Mouse (Mus musculus): Measurements from ENCODE around the gene Bak1. TPM values are rescaled to one million over a fixed set of nuclear protein-coding genes. Genes with fewer than 3 reads are reported as not detected.

The Bak1 gene
- total and polyA plus RNA-seq, 3 experiments: 15.0 to 35.0 (median 16.9) TPM

- peaks cover 4% of the 10 kb centered on the region for H3K4me1 ChIP-seq (ENCODE audit: control insufficient read depth, insufficient read depth, low read length)
- H3K27me3 ChIP-seq (ENCODE audit: control insufficient read depth, insufficient read depth, low read length): no peaks in the 10 kb centered on the region
- TF ChIP-seq POLR2A (IDR thresholded peaks at IDR 0.05; ENCODE audit: insufficient read depth, low read depth, low read length): no peak
- no peak for TF ChIP-seq CTCF (IDR thresholded peaks at IDR 0.05)
- no peak for TF ChIP-seq EP300 (IDR thresholded peaks at IDR 0.05; ENCODE audit: insufficient read depth, low read depth, low read length)
- 64% methylated on average over 12 of the region's 12 CpGs for WGBS
- no peak overlapping the region for H3K4me3 ChIP-seq
- no peak overlapping the region for H3K9ac ChIP-seq (ENCODE audit: low read depth, low read length)
- DNase-seq: no peak
- intact Hi-C loops (cut with DNase I): no loop called here
- H3K36me3 ChIP-seq (ENCODE audit: control insufficient read depth, insufficient read depth, low read length): no peaks in the 10 kb centered on the region
- no peak overlapping the region for H3K27ac ChIP-seq
- no peaks in the 10 kb centered on the region for H3K79me2 ChIP-seq (replicated peaks; ENCODE audit: control insufficient read depth, insufficient read depth, low read length)
Measured at GRCm38 (mm10) chr17:26999996-27000395, 28.8 kb downstream of the Bak1 start.

DNA sequence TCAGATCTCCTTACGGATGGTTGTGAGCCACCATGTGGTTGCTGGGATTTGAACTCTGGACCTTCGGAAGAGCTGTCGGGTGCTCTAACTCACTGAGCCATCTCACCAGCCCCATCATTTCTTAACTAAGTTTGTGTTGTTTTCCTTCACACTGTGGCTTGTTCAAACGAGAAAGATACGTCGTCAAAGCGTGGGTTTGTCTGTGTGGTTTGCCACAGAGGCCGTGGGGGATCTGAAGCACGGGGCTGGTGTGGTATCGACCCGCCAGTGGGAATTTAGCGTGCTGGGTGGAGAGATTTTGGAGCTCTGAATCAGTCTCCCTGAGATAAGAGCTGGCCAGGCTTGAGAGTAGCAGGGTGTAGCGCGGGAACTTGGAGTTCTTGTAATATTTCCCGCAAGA is 30.5 kb downstream of the Bak1 start:
- Histone ChIP-seq H3K9ac (ENCODE audit: low read depth, low read length) (no peak overlapping the region), H3K36me3 (ENCODE audit: control insufficient read depth, insufficient read depth, low read length) (no peaks in the 10 kb centered on the region), H3K27ac (no peak overlapping the region), H3K27me3 (ENCODE audit: control insufficient read depth, insufficient read depth, low read length) (no peaks in the 10 kb centered on the region), H3K79me2 (replicated peaks; ENCODE audit: control insufficient read depth, insufficient read depth, low read length) (no peaks in the 10 kb centered on the region), H3K4me3 (no peak overlapping the region), H3K4me1 (ENCODE audit: control insufficient read depth, insufficient read depth, low read length) (peaks cover 9% of the 10 kb centered on the region)
- WGBS: 59% methylated on average over 15 of the region's 15 CpGs
- TF ChIP-seq CTCF (IDR thresholded peaks at IDR 0.05): no peak
- TF ChIP-seq POLR2A (IDR thresholded peaks at IDR 0.05; ENCODE audit: insufficient read depth, low read depth, low read length): no peak
- TF ChIP-seq EP300 (IDR thresholded peaks at IDR 0.05; ENCODE audit: insufficient read depth, low read depth, low read length): no peak
- intact Hi-C loops (cut with DNase I): no loop called here
- DNase-seq: no peak

DNA sequence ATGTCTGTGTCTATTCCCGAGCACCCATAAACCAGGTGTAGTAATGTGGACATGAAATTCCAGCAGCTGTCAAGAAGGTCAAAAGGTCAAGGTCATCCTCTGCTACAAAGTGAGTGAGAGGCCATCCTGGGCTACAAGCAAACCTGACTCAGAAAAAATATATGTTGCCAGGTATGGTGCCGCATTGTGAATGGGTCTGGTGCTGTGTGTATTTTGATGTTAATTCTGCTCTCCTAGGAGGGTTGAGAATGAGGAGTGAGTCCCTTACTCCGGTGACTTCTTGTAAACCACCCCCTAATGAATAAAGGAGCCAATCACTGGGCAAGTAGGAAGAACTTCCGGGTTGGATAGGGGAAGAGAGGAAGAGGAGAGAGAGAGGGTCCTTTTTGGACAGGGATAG is 31.1 kb downstream of the Bak1 start:
- DNase-seq: no peak
- TF ChIP-seq POLR2A (IDR thresholded peaks at IDR 0.05; ENCODE audit: insufficient read depth, low read depth, low read length) (no peak), EP300 (IDR thresholded peaks at IDR 0.05; ENCODE audit: insufficient read depth, low read depth, low read length) (no peak), CTCF (IDR thresholded peaks at IDR 0.05) (no peak)
- Histone ChIP-seq H3K36me3 (ENCODE audit: control insufficient read depth, insufficient read depth, low read length) (no peaks in the 10 kb centered on the region), H3K4me1 (ENCODE audit: control insufficient read depth, insufficient read depth, low read length) (peaks cover 9% of the 10 kb centered on the region), H3K27ac (no peak overlapping the region), H3K27me3 (ENCODE audit: control insufficient read depth, insufficient read depth, low read length) (no peaks in the 10 kb centered on the region), H3K79me2 (replicated peaks; ENCODE audit: control insufficient read depth, insufficient read depth, low read length) (no peaks in the 10 kb centered on the region), H3K4me3 (no peak overlapping the region), H3K9ac (ENCODE audit: low read depth, low read length) (no peak overlapping the region)
- intact Hi-C loops (cut with DNase I): no loop called here
- WGBS: 74% methylated on average over 4 of the region's 4 CpGs

- Histone ChIP-seq H3K27ac (no peak overlapping the region), H3K9ac (ENCODE audit: low read depth, low read length) (no peak overlapping the region), H3K36me3 (ENCODE audit: control insufficient read depth, insufficient read depth, low read length) (no peaks in the 10 kb centered on the region), H3K4me3 (no peak overlapping the region), H3K79me2 (replicated peaks; ENCODE audit: control insufficient read depth, insufficient read depth, low read length) (no peaks in the 10 kb centered on the region), H3K27me3 (ENCODE audit: control insufficient read depth, insufficient read depth, low read length) (no peaks in the 10 kb centered on the region), H3K4me1 (ENCODE audit: control insufficient read depth, insufficient read depth, low read length) (peaks cover 9% of the 10 kb centered on the region)
- 47% methylated on average over 8 of the region's 8 CpGs for WGBS
- intact Hi-C loops (cut with DNase I): no loop called here
- no peak for DNase-seq
- no peak for TF ChIP-seq CTCF (IDR thresholded peaks at IDR 0.05)
- no peak for TF ChIP-seq POLR2A (IDR thresholded peaks at IDR 0.05; ENCODE audit: insufficient read depth, low read depth, low read length)
- TF ChIP-seq EP300 (IDR thresholded peaks at IDR 0.05; ENCODE audit: insufficient read depth, low read depth, low read length): no peak
Measured at GRCm38 (mm10) chr17:26995562-26995961, 33.2 kb downstream of the Bak1 start.

DNA sequence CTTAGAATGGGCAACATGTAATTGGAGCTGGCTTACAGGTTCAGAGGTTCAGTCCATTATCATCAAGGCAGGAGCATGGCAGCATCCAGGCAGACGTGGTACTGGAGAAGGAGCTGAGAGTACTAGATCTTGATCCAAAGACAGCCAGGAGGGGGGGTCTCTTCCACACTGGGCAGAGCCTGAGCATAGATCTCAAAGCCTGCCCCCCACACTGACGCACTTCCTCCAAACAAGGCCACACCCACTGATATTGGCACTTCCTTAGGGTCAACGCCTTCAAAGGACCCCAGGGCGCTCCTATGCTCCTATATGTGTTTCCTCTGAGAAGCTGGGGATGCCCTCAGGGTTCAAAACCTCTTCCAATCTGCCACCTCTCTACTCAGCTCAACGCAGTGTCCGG is 33.8 kb downstream of the Bak1 start:
- Histone ChIP-seq H3K27me3 (ENCODE audit: control insufficient read depth, insufficient read depth, low read length) (no peaks in the 10 kb centered on the region), H3K4me1 (ENCODE audit: control insufficient read depth, insufficient read depth, low read length) (peaks cover 9% of the 10 kb centered on the region), H3K79me2 (replicated peaks; ENCODE audit: control insufficient read depth, insufficient read depth, low read length) (no peaks in the 10 kb centered on the region), H3K27ac (peak overlapping the region; percentile 43; the same call in 1 of the 2 replicates), H3K4me3 (no peak overlapping the region), H3K9ac (ENCODE audit: low read depth, low read length) (no peak overlapping the region), H3K36me3 (ENCODE audit: control insufficient read depth, insufficient read depth, low read length) (no peaks in the 10 kb centered on the region)
- 65% methylated on average over 6 of the region's 6 CpGs for WGBS
- no peak for DNase-seq
- intact Hi-C loops (cut with DNase I): no loop called here
- TF ChIP-seq POLR2A (IDR thresholded peaks at IDR 0.05; ENCODE audit: insufficient read depth, low read depth, low read length): no peak
- TF ChIP-seq CTCF (IDR thresholded peaks at IDR 0.05): no peak

DNA sequence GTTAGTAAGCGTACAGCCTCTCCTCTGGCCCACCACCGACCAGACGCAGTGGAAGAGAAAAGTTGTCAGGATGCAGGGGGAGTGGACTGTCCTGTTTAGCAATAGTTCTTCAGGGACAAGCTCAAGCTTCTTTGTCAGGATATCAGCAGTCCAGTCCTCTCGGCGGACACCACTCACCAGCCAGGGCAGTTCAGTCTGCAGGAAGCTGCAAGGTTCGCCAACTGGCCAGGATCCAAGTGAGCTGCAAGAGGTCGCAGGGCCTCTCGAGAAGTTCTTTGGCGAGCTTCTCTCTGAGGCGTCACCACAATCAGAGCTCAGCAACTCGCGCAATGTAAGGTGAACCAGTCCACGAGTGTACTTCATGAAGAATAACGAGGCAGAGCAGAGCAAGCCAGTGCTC is 34.4 kb downstream of the Bak1 start:
- 11% methylated on average over 14 of the region's 14 CpGs for WGBS
- DNase-seq: peak; percentile 75 to 80

More for the DNA sequence above, 34.4 kb downstream of the Bak1 start:
- TF ChIP-seq CTCF (IDR thresholded peaks at IDR 0.05) (no peak), EP300 (IDR thresholded peaks at IDR 0.05; ENCODE audit: insufficient read depth, low read depth, low read length) (no peak), POLR2A (IDR thresholded peaks at IDR 0.05; ENCODE audit: insufficient read depth, low read depth, low read length) (no peak)
- intact Hi-C loops (cut with DNase I): no loop called here
- peak overlapping the region; percentile 43 for H3K27ac ChIP-seq
- no peak overlapping the region for H3K9ac ChIP-seq (ENCODE audit: low read depth, low read length)
- H3K4me1 ChIP-seq (ENCODE audit: control insufficient read depth, insufficient read depth, low read length): peaks cover 9% of the 10 kb centered on the region
- no peaks in the 10 kb centered on the region for H3K79me2 ChIP-seq (replicated peaks; ENCODE audit: control insufficient read depth, insufficient read depth, low read length)
- H3K36me3 ChIP-seq (ENCODE audit: control insufficient read depth, insufficient read depth, low read length): no peaks in the 10 kb centered on the region
- no peaks in the 10 kb centered on the region for H3K27me3 ChIP-seq (ENCODE audit: control insufficient read depth, insufficient read depth, low read length)
- 0 out of 2 replicates have a peak overlapping the region, but pooled peaks have one; percentile 20 for H3K4me3 ChIP-seq

All from heart, adult 2 months (tissue).